Mouse (Mus musculus) intestine, embryonic 14.5 days (tissue): ENCODE data around the gene Spns3. TPM values are rescaled to one million over a fixed set of nuclear protein-coding genes. Genes with fewer than 3 reads are reported as not detected.
A peak's percentile ranks its signal among the peaks of the same experiment; 100 is the strongest.

Experiments
- ATAC-seq: fragments of 200-750 bp; cut with Nextera tagmentation; replicated peaks from 2 replicates; pipeline ENCODE4 v1.8.0; 2017; ENCODE audit warnings: low read depth, moderate number of reproducible peaks, moderate TSS enrichment, moderate library complexity; ENCODE audit not compliant: low FRiP score, low TSS enrichment
- DNase-seq: peaks from one replicate; pipeline ENCODE4 v3.0.0-alpha.2; 2018; ENCODE audit warnings: low spot score
- H3K27ac ChIP-seq: fragments of 300-500 bp; sonication (generic); 2 replicates; pipeline ENCODE4 v1.5.1; 2014; ENCODE audit warnings: low read depth, mild to moderate bottlenecking, control low read depth
- H3K27me3 ChIP-seq: fragments of 300-500 bp; sonication (generic); replicated peaks from 2 replicates; pipeline ENCODE4 v1.6.1; 2014; ENCODE audit warnings: low read length, control low read depth; ENCODE audit not compliant: control insufficient read depth, insufficient read depth
- H3K36me3 ChIP-seq: fragments of 300-500 bp; sonication (generic); 2 replicates; pipeline ENCODE4 v1.6.1; 2014; ENCODE audit warnings: low read length, control low read depth; ENCODE audit not compliant: control insufficient read depth, insufficient read depth
- H3K4me1 ChIP-seq: fragments of 300-500 bp; sonication (generic); replicated peaks from 2 replicates; pipeline ENCODE4 v1.6.1; 2014; ENCODE audit warnings: low read length, control low read depth, mixed read lengths; ENCODE audit not compliant: control insufficient read depth, insufficient read depth
- H3K4me2 ChIP-seq: fragments of 300-500 bp; sonication (generic); 2 replicates; pipeline ENCODE4 v1.6.1; 2014; ENCODE audit warnings: low read length
- H3K4me3 ChIP-seq: fragments of 300-500 bp; sonication (generic); 2 replicates; pipeline ENCODE4 v1.5.1; 2014; ENCODE audit warnings: low read depth, low read length, control low read depth, mixed read lengths
- H3K9ac ChIP-seq: fragments of 300-500 bp; sonication (generic); 2 replicates; pipeline ENCODE4 v1.6.1; 2014; ENCODE audit warnings: mild to moderate bottlenecking, low read length
- H3K9me3 ChIP-seq: fragments of 300-500 bp; sonication (generic); 2 replicates; pipeline ENCODE4 v1.6.1; 2016; ENCODE audit warnings: low read length, control low read depth; ENCODE audit not compliant: control insufficient read depth
- WGBS: fragments of 180-500 bp; shearing (Covaris S2); extraction: QIAGEN DNeasy Blood & Tissue Kit; methylation state at CpG from one replicate; pipeline ENCODE4 v1.1.7; 2014; 5-methylcytosine and 5-hydroxymethylcytosine counted together
- polyA plus RNA-seq: library from polyadenylated mRNA; unstranded; fragments of >200 nt; fragmentation: Nextera tagmentation; extraction: Ambion mirVana; gene quantifications from 2 replicates; pipeline ENCODE4 v1.2.1, GENCODE M21; 2014

Gene Spns3
- polyA plus RNA-seq, 1 experiment from 2014 or later: 0.15 TPM

- H3K4me1 ChIP-seq: 0 out of 2 replicates have a peak, but pooled peaks cover 2% of the 10 kb centered on the region
- no peak overlapping the region for H3K4me2 ChIP-seq
- H3K27me3 ChIP-seq: 0 out of 2 replicates have a peak, but pooled peaks cover 6% of the 10 kb centered on the region
- no peaks in the 10 kb centered on the region for H3K9me3 ChIP-seq
- H3K4me3 ChIP-seq: no peak overlapping the region
- DNase-seq: no peak
- no peak overlapping the region for H3K27ac ChIP-seq
- ATAC-seq: no peak
- no peaks in the 10 kb centered on the region for H3K36me3 ChIP-seq
- H3K9ac ChIP-seq: no peak overlapping the region
- 78% methylated on average over 4 of the region's 4 CpGs for whole genome bisulfite sequencing
Observed at GRCm38 (mm10) chr11:72578471-72578870, 28.2 kb upstream of the Spns3 start.

GRCm38 (mm10) chr11:72576466-72577351 lies 26.4 kb upstream of the Spns3 start:
- WGBS: 4% methylated on average over 24 of the region's 24 CpGs

GRCm38 (mm10) chr11:72576111-72576465 lies 25.8 kb upstream of the Spns3 start:
- H3K27ac ChIP-seq: no peak overlapping the region
- no peaks in the 10 kb centered on the region for H3K36me3 ChIP-seq
- H3K4me3 ChIP-seq: peak overlapping the region; percentile 27
- H3K4me1 ChIP-seq: 0 out of 2 replicates have a peak, but pooled peaks cover 2% of the 10 kb centered on the region
- ATAC-seq: no peak
- no peaks in the 10 kb centered on the region for H3K9me3 ChIP-seq
- H3K4me2 ChIP-seq: peak overlapping the region; percentile 57
- no peak for DNase-seq
- 0 out of 2 replicates have a peak overlapping the region, but pooled peaks have one; percentile 1 for H3K9ac ChIP-seq
- WGBS: 20% methylated on average over 7 of the region's 7 CpGs
- H3K27me3 ChIP-seq: 0 out of 2 replicates have a peak, but pooled peaks cover 9% of the 10 kb centered on the region

More at GRCm38 (mm10) chr11:72576466-72577351, 26.4 kb upstream of the Spns3 start:
- Histone ChIP-seq H3K4me2 (peak overlapping the region; percentile 57), H3K4me3 (peak overlapping the region; percentile 27), H3K9me3 (no peaks in the 10 kb centered on the region), H3K9ac (peak overlapping the region; percentile 20; the same call in 1 of the 2 replicates), H3K27me3 (0 out of 2 replicates have a peak, but pooled peaks cover 6% of the 10 kb centered on the region), H3K36me3 (no peaks in the 10 kb centered on the region), H3K27ac (no peak overlapping the region), H3K4me1 (0 out of 2 replicates have a peak, but pooled peaks cover 2% of the 10 kb centered on the region)
- DNase-seq: peak; percentile 56
- 0 out of 2 replicates have a peak, but pooled peaks have one; percentile 43 for ATAC-seq

GRCm38 (mm10) chr11:72573819-72574218 lies 23.5 kb upstream of the Spns3 start:
- Histone ChIP-seq H3K36me3 (no peaks in the 10 kb centered on the region), H3K4me3 (no peak overlapping the region), H3K27me3 (0 out of 2 replicates have a peak, but pooled peaks cover 10% of the 10 kb centered on the region), H3K9ac (no peak overlapping the region), H3K4me1 (0 out of 2 replicates have a peak, but pooled peaks cover 2% of the 10 kb centered on the region), H3K27ac (no peak overlapping the region), H3K4me2 (no peak overlapping the region), H3K9me3 (no peaks in the 10 kb centered on the region)
- ATAC-seq (no peak), DNase-seq (no peak)
- WGBS: 90% methylated on average over 1 of the region's 1 CpGs

GRCm38 (mm10) chr11:72570319-72570979 lies 20.1 kb upstream of the Spns3 start:
- no peak overlapping the region for H3K9ac ChIP-seq
- DNase-seq: peak; percentile 93
- WGBS: 2% methylated on average over 18 of the region's 18 CpGs
- H3K4me1 ChIP-seq: no peaks in the 10 kb centered on the region
- peak overlapping the region; percentile 36 for H3K4me2 ChIP-seq
- peak; percentile 61; the same call in 1 of the 2 replicates for ATAC-seq
- H3K27ac ChIP-seq: no peak overlapping the region
- H3K9me3 ChIP-seq: no peaks in the 10 kb centered on the region
- no peaks in the 10 kb centered on the region for H3K36me3 ChIP-seq
- H3K27me3 ChIP-seq: 0 out of 2 replicates have a peak, but pooled peaks cover 4% of the 10 kb centered on the region
- 0 out of 2 replicates have a peak overlapping the region, but pooled peaks have one; percentile 18 for H3K4me3 ChIP-seq

- DNase-seq (no peak), ATAC-seq (no peak)
- Histone ChIP-seq H3K4me1 (no peaks in the 10 kb centered on the region), H3K9ac (no peak overlapping the region), H3K27me3 (0 out of 2 replicates have a peak, but pooled peaks cover 4% of the 10 kb centered on the region), H3K36me3 (no peaks in the 10 kb centered on the region), H3K4me3 (no peak overlapping the region), H3K9me3 (no peaks in the 10 kb centered on the region), H3K4me2 (no peak overlapping the region), H3K27ac (no peak overlapping the region)
- 80% methylated on average over 11 of the region's 11 CpGs for WGBS
Observed at GRCm38 (mm10) chr11:72569671-72570318, 19.5 kb upstream of the Spns3 start.

GRCm38 (mm10) chr11:72569051-72569450 lies 18.7 kb upstream of the Spns3 start:
- Histone ChIP-seq H3K4me2 (no peak overlapping the region), H3K9ac (no peak overlapping the region), H3K36me3 (no peaks in the 10 kb centered on the region), H3K27ac (no peak overlapping the region), H3K4me3 (no peak overlapping the region), H3K27me3 (0 out of 2 replicates have a peak, but pooled peaks cover 4% of the 10 kb centered on the region), H3K4me1 (no peaks in the 10 kb centered on the region), H3K9me3 (no peaks in the 10 kb centered on the region)
- DNase-seq (no peak), ATAC-seq (no peak)
- whole genome bisulfite sequencing: 50% methylated on average over 8 of the region's 8 CpGs

- Histone ChIP-seq H3K4me1 (no peaks in the 10 kb centered on the region), H3K27ac (no peak overlapping the region), H3K4me3 (no peak overlapping the region), H3K27me3 (0 out of 2 replicates have a peak, but pooled peaks cover 4% of the 10 kb centered on the region), H3K9ac (no peak overlapping the region), H3K4me2 (no peak overlapping the region), H3K36me3 (no peaks in the 10 kb centered on the region), H3K9me3 (no peaks in the 10 kb centered on the region)
- 38% methylated on average over 10 of the region's 10 CpGs for WGBS
- ATAC-seq (no peak), DNase-seq (no peak)
Observed at GRCm38 (mm10) chr11:72566816-72567338, 16.6 kb upstream of the Spns3 start.
